Mouse (Mus musculus): ENCODE measurements around the gene Trnau1ap.
"Not testable (repeated sequence)": the region's sequence is repeated elsewhere in the genome, so short reads cannot be mapped to it uniquely, and the experiment has no call there.

The Trnau1ap gene

DNA sequence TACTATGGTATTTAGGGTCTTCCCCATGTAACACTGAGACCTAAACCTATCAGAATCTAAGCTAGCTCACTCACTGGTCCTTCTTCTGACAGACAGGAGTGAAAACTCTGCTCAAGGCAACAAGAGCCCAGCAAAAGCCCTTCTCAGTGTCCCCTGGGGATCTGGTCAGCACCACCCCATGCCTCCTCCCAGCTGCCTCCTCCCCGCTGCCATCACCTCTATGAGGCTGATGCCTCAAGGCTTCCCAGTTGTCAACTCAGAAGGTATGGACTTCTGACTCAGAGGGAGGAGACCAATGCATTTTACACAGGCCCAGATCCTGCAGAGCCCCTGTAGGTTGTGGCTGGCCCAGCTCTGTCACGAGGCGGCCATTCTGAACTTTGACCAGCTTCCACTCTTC, 12.1 kb upstream of the Trnau1ap start:
- DNase-seq: no peak

DNA sequence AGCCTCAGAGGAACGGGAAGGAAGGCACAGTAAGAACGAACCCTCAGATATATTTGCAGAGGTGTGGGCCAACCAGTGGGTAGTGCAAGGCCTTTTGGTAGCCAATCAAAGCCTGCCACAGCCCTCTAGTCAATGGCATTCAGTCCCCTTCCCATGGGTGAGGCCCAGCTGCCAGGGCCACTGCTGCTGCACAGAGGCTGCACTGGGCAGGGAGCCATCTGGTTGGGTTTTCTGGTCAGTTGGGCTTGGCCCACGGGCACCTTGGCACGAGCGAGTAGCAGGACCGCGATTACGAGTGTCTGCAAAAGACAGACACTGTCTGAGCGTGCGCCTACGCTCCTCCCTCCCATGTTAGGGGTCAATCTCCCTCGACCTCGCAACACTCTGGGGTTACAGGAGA, 9.6 kb upstream of the Trnau1ap start:
- no peak for DNase-seq

DNA sequence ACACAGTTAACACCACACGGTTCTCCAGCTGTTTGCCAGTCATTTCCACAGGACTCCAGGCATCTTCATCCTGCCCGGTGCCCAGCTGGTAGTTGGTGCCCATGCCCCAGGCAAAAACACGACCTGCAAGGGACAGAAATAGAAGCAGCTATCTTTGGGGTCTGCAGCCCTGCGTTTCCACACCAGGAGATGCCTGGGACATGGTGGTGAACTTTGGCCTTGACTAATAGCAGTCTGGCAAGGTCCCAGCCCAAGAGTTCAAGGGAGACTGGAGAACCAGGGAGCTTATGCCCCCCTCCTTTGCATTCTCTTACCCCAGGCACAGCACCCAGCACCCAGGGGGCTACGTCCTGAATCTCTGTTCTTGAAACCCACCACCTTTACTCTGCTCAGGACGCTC, 3.5 kb upstream of the Trnau1ap start:
- no peak for DNase-seq

DNA sequence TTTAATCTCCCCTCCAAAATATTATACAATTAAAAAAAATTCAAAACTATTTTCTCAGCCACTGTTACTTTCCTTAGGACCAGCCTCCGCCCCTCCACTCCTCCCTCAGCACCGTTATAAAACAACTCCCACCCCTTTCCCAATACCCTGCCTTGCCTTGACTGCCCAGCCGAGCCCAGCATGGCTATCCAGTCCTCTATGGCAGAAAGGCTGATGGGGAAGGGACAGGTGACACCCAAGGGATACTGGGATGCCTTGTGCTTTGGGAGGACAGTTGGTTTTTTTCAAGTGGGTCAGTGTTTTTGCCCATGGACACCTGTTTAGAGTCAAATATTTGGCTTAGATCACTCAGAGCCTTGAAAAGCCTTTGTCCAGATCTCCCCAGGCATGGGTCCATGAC, 2.6 kb upstream of the Trnau1ap start:
- no peak for DNase-seq

DNA sequence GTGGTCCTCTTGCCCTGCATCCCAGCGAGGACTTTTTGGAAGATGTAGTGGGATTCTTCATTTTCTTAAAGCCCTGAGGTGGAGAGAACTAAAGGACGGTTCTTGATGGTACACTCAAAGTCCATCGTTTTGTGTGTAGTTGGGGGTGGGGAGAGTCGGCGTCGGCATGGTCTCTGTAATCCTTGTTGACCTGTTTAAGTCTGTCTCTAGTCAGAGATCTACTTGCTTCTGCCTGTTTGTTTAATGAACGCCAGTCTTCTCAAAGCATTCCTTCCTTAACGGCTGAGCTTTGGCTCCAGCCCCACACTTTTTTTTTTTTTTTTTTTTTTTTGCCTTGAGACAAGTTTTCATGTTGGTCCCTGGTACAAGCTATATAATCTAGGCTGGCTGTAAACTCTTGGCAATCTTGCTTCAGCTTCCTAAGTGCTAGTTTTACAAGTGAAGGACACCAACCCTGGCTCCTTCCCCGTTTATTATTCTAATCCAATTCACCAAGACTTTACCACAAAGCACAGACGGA, 557 bp upstream of the Trnau1ap start:
- DNase-seq: no peak

DNA sequence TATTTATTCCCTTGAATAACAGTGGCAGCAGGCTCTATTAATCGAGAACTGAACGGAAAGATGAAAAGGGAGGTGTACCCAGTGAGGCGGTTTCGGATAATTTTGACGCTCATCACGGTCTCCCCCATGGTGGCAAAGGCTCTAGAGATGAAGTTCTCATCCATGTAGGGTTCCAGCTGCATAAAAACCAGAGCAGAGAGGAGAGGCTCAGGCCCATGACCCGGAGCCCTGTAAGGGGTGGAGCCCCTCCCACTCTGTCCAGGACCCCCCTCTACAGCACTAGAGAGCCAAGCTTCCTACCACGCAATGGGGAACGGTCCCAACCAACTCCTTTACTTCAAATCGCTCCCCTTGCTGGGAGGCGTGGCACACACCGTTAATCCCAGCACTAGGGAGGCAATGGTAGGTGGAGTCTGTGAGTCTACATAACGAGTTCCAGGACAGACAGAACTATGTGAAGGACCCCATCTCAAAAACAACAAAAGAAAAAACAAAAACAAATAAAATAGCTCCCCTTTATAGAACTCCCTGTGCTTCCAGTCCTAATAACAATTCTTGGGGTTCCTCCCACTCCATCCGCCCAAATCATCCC, 851 bp downstream of the Trnau1ap start:
- DNase-seq: no peak

DNA sequence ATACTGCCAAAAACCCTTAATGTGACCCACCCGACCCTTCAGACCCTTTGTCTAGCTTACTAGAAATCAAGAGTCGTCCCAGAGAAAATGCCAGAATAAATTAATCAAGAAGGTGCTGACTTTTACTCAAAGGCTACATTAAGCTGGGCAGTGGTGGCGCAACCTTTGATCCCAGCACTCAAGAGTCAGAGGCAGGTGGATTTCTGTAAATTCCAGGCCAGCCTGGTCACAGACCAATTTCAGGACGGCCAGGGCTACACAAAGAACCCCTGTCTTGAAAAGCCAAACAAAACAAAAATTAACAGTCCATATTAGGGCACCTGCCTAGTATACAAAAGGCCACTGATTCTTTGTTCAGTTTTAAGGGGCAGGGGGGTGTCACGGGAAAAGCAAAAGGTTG, 2.9 kb downstream of the Trnau1ap start:
- DNase-seq: no peak

DNA sequence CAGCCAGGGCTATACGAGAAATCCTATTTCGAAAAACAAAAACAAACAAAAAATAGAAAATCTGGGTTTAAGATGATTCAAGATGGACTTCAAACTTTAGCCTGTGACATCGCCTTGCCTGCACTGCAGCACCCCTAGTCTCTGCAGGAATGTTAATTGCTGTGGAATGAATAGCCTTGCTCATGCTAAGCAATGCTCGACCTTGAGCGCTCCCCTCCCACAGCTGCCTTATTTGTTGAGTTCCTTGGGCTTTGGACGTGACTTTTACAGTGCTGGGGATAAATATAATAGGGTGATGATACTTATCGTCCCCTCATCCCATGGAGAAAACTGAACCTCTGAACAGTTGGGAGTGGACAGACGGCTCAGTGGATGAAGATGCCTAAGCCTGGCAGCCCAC, 13.6 kb downstream of the Trnau1ap start:
- DNase-seq: no peak

DNA sequence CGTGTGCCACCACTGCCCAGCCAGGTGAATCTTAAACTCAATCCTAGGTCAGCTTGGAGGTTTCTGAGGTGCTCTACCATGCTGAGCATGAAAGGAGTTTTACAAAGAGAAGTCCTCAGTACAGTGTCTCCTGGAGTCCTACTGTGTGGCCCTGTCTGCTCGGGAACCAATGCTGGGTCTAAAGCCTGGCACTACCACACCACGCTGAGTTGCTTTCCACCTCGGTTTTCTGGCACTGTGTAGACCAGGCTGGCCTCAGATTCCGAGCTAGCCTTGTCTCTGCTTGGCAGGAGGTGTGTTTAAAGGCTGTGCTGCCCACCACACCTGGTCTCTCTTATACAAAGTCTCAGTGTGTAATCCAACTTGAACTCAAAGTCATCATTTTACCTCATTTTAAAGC, 16.7 kb downstream of the Trnau1ap start:
- DNase-seq: no peak

DNA sequence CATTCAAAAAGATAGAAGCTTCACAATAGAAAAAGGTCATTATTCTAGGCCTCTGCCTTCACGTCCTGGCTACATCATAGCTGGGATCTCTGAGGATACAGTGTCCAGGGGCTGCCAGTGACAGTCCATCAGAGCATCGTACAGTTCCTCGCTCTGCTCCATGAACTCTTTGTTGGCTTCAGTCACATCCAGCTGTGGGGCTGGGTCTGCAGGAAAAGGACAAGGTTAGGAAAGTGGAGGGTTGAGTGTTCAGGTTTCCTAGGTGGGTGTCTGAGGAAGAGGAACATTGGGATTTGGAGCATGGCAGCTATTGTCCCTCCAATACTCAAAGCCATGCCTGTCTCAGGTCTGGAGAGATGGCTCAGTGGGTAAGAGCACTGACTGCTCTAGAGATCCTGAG, 17.5 kb downstream of the Trnau1ap start:
- DNase-seq: no peak

DNA sequence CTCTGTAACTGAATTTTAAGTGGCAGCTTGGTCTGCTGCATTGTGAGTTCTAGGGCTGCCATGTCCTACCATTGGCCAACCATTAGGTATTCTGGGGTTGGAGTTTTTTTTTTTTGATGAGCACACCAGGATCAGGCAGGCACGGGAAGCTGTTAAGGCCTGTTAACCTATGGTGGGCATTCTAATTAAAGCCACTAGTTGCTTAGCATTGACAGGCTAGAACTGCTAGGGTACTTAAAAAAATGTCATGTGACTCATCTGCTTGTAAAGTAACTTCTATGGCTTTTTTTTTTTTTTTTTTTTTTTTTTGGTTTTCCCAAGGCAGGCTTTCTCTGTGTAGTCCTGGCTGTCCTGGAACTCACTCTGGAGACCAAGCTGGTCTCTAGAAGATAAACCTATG, 18.1 kb downstream of the Trnau1ap start:
- DNase-seq: no peak

DNA sequence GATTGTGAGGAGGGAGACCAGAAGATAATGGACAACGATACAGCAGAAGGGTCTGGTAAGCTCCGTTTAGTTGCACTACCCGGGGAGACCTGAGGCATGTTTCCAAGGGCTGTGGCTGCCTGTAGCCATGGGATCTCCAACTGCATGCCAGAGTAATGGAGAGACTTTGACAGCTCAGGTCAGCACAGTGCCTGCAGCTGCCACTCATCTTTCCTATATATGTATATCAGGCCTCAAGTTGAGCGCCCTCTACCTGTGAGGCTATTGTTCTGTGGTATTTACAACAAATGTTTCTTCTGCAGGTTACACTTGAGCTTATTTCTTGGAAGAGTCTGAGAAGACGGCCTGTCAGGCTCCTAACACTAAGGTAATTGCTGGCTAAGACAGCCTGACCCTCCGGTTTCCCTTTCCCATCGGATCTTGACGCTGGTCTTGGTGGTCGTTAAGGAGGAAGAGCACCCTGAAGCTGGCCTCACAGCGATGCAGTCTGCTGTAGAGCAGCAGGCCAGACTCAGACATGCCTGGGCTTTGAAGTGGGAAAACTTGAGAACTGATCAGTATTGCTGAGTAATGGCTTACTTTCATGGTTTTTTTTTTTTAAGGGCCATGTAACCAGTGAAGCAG, 19.4 kb downstream of the Trnau1ap start:
- DNase-seq: no peak

DNA sequence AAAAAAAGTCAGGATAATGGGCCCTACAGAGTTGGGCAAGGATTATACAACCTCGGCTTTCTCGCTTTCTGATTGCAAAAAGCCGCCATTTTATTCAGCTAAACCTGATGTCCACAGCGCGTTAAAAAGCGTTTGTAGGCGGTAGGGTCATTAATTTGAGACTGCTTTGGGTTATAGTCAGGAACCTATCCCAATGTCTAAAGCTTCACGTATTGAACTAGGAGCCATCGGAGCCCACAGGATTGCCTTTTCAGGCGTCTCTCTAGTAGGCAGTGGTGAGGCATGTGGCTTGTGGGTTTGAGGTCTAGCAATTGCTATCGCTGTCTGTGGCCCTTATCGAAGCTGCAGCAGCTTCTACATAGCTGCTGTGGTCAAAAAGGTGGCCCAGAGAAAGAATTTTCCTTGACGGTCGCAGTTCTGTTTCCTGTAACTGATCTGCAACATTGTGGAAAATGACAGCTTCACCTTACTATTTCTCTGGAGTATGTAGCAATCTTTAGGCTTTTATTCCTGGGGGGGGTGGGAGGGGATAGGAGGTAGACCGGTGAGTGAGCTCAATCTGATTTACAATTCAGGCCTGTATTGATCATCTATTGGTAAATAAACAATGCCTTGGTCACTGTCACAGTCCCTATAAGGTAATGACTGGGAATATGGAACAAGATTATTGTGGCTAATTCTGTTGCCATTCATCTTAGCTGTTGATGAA, 20.0 kb downstream of the Trnau1ap start:
- DNase-seq: no peak

DNA sequence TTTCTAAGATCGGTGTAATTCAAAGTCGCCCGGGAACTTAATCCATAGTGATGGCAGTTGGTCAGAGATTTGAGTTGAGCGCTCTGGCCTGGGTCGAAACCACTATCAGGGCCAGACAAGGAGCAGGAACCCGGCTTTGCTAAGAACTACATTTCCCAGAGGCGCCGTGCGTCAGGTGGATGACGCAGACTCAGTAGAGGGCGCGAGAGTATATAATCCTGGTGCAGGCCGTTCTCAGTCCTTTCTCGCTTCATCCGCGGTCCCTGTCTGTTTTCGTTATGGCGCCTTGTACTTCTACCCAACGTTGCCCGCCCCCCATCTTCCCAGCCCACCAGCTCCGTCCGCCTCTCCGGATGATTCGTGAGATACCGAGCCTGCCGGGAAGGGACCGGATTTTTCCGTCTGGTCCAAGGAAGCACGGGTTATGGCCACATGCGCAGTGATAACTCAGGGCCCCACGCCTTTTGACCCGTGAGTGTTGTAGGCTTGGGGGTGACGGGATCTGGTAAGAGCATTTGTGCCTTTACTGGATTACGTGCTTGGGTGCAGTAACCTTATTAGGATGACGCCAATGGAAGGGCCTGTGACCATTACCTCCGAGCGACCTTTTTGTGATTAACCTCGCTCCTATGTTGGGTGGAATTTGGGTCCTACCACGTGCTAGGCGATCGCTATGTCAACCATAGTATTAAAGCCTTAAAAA, 20.8 kb downstream of the Trnau1ap start:
- peak; percentile 87 for DNase-seq

DNA sequence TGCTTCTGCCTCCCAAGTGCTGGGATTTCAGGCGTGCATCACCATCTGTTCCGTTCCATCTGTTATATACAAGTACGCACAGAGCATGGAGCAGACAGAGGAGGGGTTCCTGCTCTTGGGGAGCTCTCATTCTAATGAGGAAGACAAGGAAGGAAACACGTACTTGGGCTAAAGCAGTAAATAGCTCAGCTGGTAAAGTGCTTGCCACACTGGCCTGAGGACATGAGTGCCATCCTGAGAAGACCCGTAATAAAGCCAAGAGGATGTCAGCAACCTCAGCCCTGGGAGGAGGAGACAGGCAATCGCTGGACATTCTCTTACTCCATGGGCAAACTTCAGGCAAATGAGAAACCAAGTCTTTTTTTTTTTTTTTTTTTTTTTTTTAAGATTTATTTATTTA, 23.3 kb downstream of the Trnau1ap start:
- no peak for DNase-seq

DNA sequence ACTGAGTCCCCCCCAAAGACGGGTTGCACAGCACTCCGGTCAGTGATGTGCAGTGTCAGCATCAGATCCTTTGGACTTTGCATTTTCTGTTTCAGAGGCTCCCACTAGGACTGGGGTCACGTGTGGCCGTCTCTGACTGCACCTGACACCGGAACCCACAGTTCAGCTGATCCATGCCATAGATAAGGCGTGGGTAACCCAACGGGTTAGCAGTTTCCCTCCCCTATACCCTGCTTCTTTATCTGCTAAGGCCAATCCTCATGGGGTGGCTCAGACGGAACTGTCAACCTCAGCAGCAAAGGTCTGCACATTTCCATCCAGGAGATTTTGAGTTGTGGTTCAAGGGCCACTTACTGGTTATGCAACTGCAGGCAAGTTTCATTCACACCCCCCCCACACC, 24.1 kb downstream of the Trnau1ap start:
- DNase-seq: no peak

DNA sequence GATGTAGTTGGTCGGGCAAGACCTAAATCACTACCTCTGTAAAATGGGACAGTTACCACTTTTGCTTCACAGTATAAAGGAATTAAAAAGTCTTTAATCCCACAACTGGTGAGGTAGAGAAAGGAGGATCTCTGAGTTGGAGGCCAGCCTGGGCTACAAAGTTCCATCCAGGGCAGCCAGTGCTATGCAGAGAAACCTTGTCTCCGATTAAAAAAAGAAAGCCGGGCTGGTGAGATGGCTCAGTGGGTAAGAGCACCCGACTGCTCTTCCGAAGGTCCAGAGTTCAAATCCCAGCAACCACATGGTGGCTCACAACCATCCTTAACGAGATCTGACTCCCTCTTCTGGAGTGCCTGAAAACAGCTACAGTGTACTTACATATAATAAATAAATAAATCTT, 25.9 kb downstream of the Trnau1ap start:
- not testable (repeated sequence) for DNase-seq

DNA sequence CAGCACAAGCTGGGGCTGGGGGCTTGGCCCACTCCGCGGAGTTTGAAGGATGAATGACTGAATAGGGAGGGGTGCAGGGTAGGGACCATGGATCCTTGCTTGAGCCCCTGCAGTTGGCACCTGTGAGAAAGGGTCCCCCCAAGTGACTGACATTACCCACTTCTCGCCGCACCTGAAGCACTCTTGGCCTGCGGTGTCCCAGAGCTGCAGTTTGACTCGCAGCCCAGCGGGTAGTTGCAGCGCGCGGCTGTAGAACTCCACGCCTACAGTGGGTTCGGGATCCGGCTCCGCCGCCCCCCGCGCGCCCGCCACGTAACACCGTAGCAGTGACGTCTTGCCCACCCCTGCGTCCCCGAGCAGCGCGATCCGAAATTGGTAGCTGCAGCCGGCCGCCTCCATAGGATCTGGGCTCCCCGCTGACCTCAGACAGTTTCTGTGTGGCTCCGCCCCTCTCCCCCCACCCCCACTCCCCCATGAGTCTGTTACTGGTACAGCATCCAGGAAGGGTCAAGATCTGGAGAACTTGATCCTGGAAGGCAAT, 26.3 kb downstream of the Trnau1ap start, which contains the start of gene Rab42:
Gene Rab42, minus strand, starts transcription at position 447 of the 541 bp plus-strand sequence.
- DNase-seq: no peak

DNA sequence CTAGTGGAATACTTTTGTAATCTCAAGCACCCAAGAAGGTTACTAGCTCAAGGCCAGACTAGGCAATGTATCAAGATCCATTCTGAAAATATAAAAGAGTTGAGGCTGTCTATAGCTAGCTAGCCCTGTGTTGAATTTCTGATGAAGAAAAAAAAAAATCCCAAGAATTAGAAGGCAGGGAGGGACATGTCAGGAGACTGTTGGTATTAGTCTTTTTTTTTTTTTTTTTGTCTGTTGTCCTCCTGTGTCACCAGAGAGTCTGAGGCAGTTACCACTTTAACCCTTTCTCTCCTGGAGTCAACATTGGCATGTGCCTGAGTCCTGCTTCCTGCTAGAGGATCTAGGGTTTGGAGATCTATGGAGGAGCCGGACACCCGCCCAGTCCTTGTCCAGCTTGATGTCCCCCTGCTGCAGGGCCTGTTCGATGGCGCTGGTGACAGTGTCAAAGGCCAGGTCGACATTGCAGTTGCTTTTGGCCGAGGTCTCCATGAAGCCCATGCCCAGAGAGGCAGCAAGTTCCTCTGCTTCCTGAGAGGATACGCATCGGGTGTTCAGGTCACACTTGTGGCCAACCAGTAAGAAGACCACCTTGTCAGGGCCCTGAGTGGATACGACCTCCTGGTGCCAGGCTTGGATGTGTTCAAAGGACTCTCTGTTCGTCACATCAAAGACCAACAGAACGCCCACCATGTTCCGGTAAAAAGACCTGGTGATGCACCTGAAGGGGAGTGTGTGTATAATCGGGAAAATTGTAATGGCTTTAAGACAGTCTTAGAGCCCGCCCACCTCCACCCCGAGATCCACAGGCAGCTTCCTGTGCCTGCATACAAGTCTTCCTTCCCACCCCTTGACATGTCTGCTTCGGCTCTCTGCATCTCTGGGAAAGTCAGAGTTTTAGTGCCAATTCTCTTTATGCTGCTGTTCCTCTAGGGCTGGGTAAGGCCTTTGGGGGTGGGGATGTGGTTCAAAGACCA, 27.1 kb downstream of the Trnau1ap start:
- no peak for DNase-seq

DNA sequence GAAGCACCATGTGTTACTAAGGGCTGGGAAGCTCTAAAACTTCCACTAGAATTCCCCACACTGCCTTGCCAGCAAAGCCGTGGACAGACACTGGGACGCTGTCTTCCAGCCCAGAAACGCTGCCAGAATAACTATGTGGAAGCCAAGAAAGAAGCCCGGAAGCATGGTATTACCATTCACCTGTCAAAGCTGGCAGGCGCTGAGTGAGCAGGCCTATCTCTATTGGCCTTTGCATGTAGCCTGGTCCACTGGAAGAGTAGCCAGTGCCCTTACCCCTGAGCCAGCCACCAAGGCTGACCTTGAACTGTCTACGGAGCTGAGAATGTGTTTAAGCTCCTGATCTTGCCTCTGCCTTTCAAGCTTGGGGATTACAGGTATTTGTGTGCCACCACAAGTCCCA, 27.9 kb downstream of the Trnau1ap start:
- DNase-seq: no peak

DNA sequence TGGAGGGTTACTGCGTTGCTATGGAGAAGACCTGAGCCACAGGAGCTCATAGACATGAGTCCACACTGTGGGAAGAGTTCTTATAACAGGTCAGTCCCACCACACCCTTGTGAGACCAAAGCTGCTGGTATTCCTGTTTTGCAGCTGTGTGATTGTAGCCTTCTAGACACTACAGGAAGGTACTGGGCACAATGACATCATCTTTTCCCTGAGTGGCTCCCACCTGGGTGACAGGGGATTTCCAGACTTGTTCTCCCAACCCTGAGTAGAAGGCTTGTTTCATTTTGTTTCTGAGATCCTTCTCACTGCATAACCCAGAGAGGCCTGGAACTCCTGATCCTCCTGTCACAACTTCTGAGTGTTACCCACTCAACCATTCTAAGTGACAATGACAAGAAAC, 29.5 kb downstream of the Trnau1ap start:
- no peak for DNase-seq

Data from cerebellum, adult 8-10 months (tissue).